Mouse (Mus musculus) erythroid progenitor cell, adult 5-6 weeks (primary cell): Measurements from ENCODE around the gene Tmem160. TPM values are rescaled to one million over a fixed set of nuclear protein-coding genes. Genes with fewer than 3 reads are reported as not detected.
A peak's percentile ranks its signal among the peaks of the same experiment; 100 is the strongest.

Source experiments
- ATAC-seq: replicated peaks from 2 replicates; pipeline ENCODE4 v1.8.0; 2016; ENCODE audit warnings: moderate number of reproducible peaks, mild to moderate bottlenecking, moderate TSS enrichment, inconsistent platforms; ENCODE audit not compliant: poor library complexity, low FRiP score, severe bottlenecking
- total RNA-seq, 2 experiments: library from RNA; stranded (forward) in 1 of 2; stranded (reverse) in 1 of 2; fragments of 150-400 nt in 1 of 2; fragments of 186-747, 209-891 nt in 1 of 2; gene quantifications; 2 replicates each; pipeline versions ENCODE4 v1.2.3 to v1.2.4; 2015 to 2017; ENCODE audit warnings: low replicate concordance in 2 of 2

Tmem160 gene
- total RNA-seq, 2 experiments from 2014 or later, result 5.9 to 8.0 TPM

GRCm38 (mm10) chr7:16476600-16476989 is 24.0 kb downstream of the Tmem160 start:
- ATAC-seq, result no peak

DNA sequence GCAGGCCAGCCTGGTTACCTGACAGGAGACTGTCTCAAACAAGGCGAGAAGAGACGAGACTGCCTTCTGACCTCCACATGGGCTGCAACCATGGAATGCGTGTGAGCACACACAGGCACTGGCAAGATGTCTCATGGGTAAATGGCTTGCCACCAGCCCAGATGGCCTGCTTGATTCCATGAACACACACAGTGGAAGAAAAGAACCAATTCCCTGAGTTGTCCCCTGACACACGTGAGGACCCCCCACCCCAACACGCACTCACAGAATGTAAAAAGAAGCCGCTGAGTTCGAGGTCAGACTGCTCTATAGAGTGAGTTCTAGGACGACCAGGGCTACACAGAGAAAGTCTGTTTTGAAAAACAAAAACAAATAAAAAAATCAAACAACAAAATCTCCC is 25.0 kb downstream of the Tmem160 start, which contains the start of gene Npas1:
TSS of gene Npas1 (minus strand) at position 101 of the 400 bp plus-strand sequence.
- no peak for ATAC-seq

DNA sequence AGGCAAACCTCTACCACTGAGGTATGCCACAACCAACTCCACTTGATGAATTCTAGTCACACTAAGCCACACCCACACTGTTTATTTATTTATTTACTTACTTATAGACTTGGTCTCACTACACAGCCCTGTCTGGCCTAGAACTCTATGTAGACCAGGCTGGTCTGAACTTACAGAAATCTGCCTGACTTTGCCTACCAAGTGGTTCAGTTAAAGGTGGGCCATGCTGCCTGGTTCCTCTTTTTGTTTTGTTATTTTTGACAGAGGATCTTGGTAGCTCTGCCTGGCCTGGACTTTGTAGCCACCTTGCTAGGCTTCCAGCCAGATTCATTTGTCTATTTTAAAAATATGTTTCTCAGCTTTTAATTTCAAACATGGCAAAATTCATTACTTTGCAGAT is 36.2 kb downstream of the Tmem160 start:
- ATAC-seq, result no peak

- ATAC-seq, result no peak
These were observed 37.4 kb downstream of the Tmem160 start for GRCm38 (mm10) chr7:16489948-16490347.

DNA sequence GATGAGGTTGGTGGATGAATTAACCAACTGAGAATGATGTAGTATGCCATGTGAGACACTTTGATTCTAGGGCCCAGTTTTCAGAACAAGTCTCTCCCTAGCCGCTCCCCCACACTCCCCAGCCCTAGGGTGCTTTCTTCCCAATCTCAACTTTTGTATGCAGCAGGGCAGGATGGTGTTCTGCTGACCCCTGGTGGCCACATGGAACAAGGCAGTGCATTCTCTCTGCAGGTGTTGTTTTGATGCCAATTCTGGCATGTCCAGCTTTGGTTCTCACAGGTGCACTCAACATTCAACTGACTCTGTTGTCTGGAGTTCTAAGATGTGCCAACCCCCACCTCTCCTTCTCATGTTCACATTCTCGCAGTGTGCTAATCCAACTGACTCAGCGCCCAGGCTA is 39.2 kb downstream of the Tmem160 start:
- peak; percentile 83 for ATAC-seq

- no peak for ATAC-seq
These were observed 39.6 kb downstream of the Tmem160 start for GRCm38 (mm10) chr7:16492211-16492610.

GRCm38 (mm10) chr7:16493361-16493760 is 40.8 kb downstream of the Tmem160 start:
- 0 out of 2 replicates have a peak, but pooled peaks have one; percentile 36 for ATAC-seq

DNA sequence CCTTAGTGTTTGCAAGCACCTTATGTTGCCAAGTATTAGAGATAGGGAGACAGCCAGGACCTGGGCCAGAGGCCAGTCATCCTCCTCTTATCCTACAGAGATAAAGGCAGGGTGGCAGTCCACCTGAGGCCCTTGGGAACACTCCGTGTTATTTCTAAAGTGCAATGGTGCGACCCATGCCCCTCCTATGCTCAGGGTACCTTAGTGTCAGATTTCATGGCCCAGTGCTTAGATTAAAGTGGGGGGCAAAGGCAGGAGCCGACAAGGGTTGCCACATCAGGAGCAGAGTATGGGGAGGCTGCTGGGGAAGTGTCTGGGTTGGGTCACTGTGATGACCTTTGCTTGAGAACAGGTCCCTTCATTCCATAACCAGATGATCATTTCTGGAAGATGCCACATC is 43.7 kb downstream of the Tmem160 start:
- no peak for ATAC-seq

DNA sequence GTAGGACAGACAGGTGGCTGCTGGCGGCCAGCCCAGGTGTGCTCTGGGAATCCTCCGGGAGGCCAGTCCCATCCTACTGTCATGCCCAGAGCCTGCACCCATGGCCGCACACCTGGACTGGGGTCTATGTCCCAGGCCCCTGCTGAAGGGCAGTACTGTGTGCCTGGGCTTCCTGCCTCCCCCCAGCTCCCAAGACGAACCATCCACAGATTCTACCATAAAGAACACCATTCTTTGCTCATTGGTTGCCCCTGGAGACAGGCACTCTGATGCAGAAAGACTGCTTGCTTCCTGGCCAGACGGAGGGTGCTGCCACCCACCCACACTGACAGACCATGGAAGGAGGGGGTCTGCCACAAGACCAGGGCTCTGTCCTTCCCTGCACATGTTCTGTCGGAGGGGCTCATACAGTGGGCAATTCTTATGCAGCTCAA is 47.1 kb downstream of the Tmem160 start:
- ATAC-seq, result no peak

DNA sequence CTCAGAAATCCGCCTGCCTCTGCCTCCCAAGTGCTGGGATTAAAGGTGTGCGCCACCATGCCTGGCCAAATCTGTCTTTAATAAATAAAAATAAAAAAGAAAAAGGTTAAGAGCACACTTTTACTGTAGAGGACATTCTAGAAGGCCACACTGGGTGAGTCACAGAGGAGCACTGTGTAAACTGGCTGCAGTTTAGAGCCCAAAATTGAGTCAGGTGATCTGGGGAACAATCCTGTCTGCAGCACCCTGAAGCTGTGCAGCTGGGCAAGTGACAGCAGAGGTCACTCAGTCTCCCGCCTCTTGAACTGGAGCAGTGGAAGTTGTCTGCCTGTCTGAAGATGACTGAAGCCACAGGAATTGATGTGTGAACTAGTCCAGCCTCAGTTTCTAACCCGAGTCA is 49.0 kb downstream of the Tmem160 start:
- no peak for ATAC-seq

DNA sequence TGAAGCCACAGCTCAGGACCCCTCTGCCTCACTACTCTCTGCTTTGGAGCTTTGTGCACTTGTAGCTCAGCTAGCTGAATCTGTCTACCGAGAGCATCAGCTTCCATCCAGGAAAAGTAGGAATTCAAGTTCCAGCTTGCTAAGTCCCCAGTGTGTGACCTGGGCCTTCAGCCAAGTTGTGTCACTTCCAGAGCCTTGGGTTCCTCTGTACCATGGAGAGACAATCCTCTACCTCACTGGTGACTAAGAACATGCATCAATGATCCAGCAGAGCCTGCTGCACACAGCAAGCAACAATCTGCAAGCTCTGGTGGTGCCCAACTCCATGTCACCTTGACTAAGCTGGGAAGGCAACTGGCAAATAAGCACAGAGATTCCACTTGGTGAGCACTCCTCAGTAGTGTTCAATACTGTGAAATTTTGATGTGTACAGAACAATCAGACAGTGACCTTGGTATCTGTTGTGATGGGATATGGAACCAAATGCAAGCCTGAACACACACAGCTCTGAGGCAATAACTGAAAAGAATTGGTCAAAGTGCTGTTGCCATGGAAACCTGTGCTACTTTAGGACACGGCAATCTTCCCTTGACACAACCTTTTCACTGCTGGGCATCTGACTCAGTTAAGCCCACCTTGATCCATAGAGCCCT is 52.1 kb downstream of the Tmem160 start:
- ATAC-seq, result no peak

Other genes starting within 250 kb of the Tmem160 start
- gene Dhx34, start 230.7 kb upstream of the Tmem160 start, total RNA-seq (2015; ENCODE audit: low replicate concordance), result 2.5 and 2.9 TPM in 2 replicates
- gene Dhx34, start 230.7 kb upstream of the Tmem160 start, total RNA-seq (2017; ENCODE audit: low replicate concordance), result 0.76 and 4.6 TPM in 2 replicates
- 2.2 and 8.4 TPM in 2 replicates for gene C5ar2, start 208.6 kb upstream of the Tmem160 start, total RNA-seq (2015; ENCODE audit: low replicate concordance)
- 1.8 and 3.3 TPM in 2 replicates for gene C5ar2, start 208.6 kb upstream of the Tmem160 start, total RNA-seq (2017; ENCODE audit: low replicate concordance)
- gene C5ar1, start 193.2 kb upstream of the Tmem160 start, total RNA-seq (2015; ENCODE audit: low replicate concordance), result 5.4 and 8.0 TPM in 2 replicates
- gene C5ar1, start 193.2 kb upstream of the Tmem160 start, total RNA-seq (2017; ENCODE audit: low replicate concordance), result 2.3 and 5.0 TPM in 2 replicates
- gene Inafm1, start 179.2 kb upstream of the Tmem160 start, total RNA-seq (2015; ENCODE audit: low replicate concordance), result 6.8 and 9.6 TPM in 2 replicates
- 16.3 and 19.3 TPM in 2 replicates for gene Inafm1, start 179.2 kb upstream of the Tmem160 start, total RNA-seq (2017; ENCODE audit: low replicate concordance)
- 15.1 and 25.6 TPM in 2 replicates for gene Ccdc9, start 166.0 kb upstream of the Tmem160 start, total RNA-seq (2015; ENCODE audit: low replicate concordance)
- 27.7 and 39.5 TPM in 2 replicates for gene Ccdc9, start 166.0 kb upstream of the Tmem160 start, total RNA-seq (2017; ENCODE audit: low replicate concordance)
- 0.42 and 3.2 TPM in 2 replicates for gene Bbc3, start 144.4 kb upstream of the Tmem160 start, total RNA-seq (2015; ENCODE audit: low replicate concordance)
- gene Bbc3, start 144.4 kb upstream of the Tmem160 start, total RNA-seq (2017; ENCODE audit: low replicate concordance), result 0.76 and 2.6 TPM in 2 replicates
- gene Sae1, start 65.0 kb upstream of the Tmem160 start, total RNA-seq (2015; ENCODE audit: low replicate concordance), result 36.5 and 43.6 TPM in 2 replicates
- gene Sae1, start 65.0 kb upstream of the Tmem160 start, total RNA-seq (2017; ENCODE audit: low replicate concordance), result 113 and 196 TPM in 2 replicates
- 43.6 and 44.0 TPM in 2 replicates for gene Zc3h4, start 51.9 kb upstream of the Tmem160 start, total RNA-seq (2015; ENCODE audit: low replicate concordance)
- gene Zc3h4, start 51.9 kb upstream of the Tmem160 start, total RNA-seq (2017; ENCODE audit: low replicate concordance), result 89.2 and 100.0 TPM in 2 replicates
- not detected in 2 replicates for gene Npas1, start 24.9 kb downstream of the Tmem160 start, total RNA-seq (2015; ENCODE audit: low replicate concordance)
- gene Npas1, start 24.9 kb downstream of the Tmem160 start, total RNA-seq (2017; ENCODE audit: low replicate concordance), result not detected in 2 replicates
- 1.8 and 2.9 TPM in 2 replicates for gene Arhgap35, start 162.2 kb downstream of the Tmem160 start, total RNA-seq (2015; ENCODE audit: low replicate concordance)
- gene Arhgap35, start 162.2 kb downstream of the Tmem160 start, total RNA-seq (2017; ENCODE audit: low replicate concordance), result 2.3 TPM in 2 replicates
- gene Ceacam15, start 222.9 kb downstream of the Tmem160 start, total RNA-seq (2015; ENCODE audit: low replicate concordance), result not detected in 2 replicates
- gene Ceacam15, start 222.9 kb downstream of the Tmem160 start, total RNA-seq (2017; ENCODE audit: low replicate concordance), result not detected in 2 replicates